Mouse (Mus musculus) ES-E14 (cell line): ENCODE data around the gene Tctn3. TPM values are rescaled to one million over a fixed set of nuclear protein-coding genes. Genes with fewer than 3 reads are reported as not detected.

Experiments used
- DNase-seq: peaks from one replicate; pipeline ENCODE4 v3.0.0-alpha.2; 2013; ENCODE audit warnings: low read depth, low spot score
- H3K27ac ChIP-seq: 2 replicates; pipeline ENCODE4 v1.5.1; 2012; ENCODE audit warnings: low read depth, mild to moderate bottlenecking, low read length, moderate library complexity, mixed read lengths; ENCODE audit not compliant: poor library complexity, insufficient read depth, severe bottlenecking
- H3K36me3 ChIP-seq: 2 replicates; pipeline ENCODE4 v1.6.1; 2012; ENCODE audit warnings: mild to moderate bottlenecking, low read length, moderate library complexity, mixed read lengths; ENCODE audit not compliant: control insufficient read depth, poor library complexity, insufficient read depth, severe bottlenecking
- H3K4me1 ChIP-seq, 2 experiments: fragments of 150-350 bp in 1 of 2; sonication (generic) in 1 of 2; 2 replicates each; pipeline ENCODE4 v1.6.1; 2012; ENCODE audit warnings: low read length in 2 of 2, mild to moderate bottlenecking in 1 of 2, mixed read lengths in 1 of 2; ENCODE audit not compliant: control insufficient read depth in 2 of 2, insufficient read depth in 2 of 2, poor library complexity in 1 of 2
- H3K4me3 ChIP-seq, 2 experiments: fragments of 150-350 bp in 1 of 2; sonication (generic) in 1 of 2; 2 replicates each; pipeline ENCODE4 v1.5.1; 2012; ENCODE audit warnings: low read length in 2 of 2, low read depth in 1 of 2, mild to moderate bottlenecking in 1 of 2, mixed read lengths in 1 of 2; ENCODE audit not compliant: insufficient read depth in 1 of 2, poor library complexity in 1 of 2, severe bottlenecking in 1 of 2
- H3K9ac ChIP-seq: 2 replicates; pipeline ENCODE4 v1.6.1; 2012; ENCODE audit warnings: low read depth, mild to moderate bottlenecking, low read length, mixed read lengths; ENCODE audit not compliant: poor library complexity, insufficient read depth, severe bottlenecking
- H3K9me3 ChIP-seq: fragments of 150-350 bp; sonication (generic); 2 replicates; pipeline ENCODE4 v1.6.1; 2012; ENCODE audit warnings: low read depth, mild to moderate bottlenecking, low read length; ENCODE audit not compliant: control insufficient read depth, insufficient read depth
- CHD2 ChIP-seq: IDR thresholded peaks from 2 replicates; pipeline ENCODE4 v1.6.1; 2014; ENCODE audit warnings: mild to moderate bottlenecking, low read depth, low read length, inconsistent platforms
- HCFC1 ChIP-seq: IDR thresholded peaks from 2 replicates; pipeline ENCODE4 v1.6.1; 2012; ENCODE audit warnings: low read length, inconsistent platforms, borderline replicate concordance; ENCODE audit not compliant: insufficient read depth
- MAFK ChIP-seq: IDR thresholded peaks from 2 replicates; pipeline ENCODE4 v1.6.1; 2014; ENCODE audit warnings: mild to moderate bottlenecking, low read depth, low read length, inconsistent platforms; ENCODE audit not compliant: insufficient read depth
- ZC3H11A ChIP-seq: IDR thresholded peaks from 2 replicates; pipeline ENCODE4 v1.6.1; 2012; ENCODE audit warnings: low read depth, mild to moderate bottlenecking, inconsistent platforms, low read length, borderline replicate concordance
- ZNF384 ChIP-seq: IDR thresholded peaks from 2 replicates; pipeline ENCODE4 v1.6.1; 2012; ENCODE audit warnings: low read depth, low read length, inconsistent platforms
- in situ Hi-C, 2 experiments: fragments of 600-800 bp; cut with MboI; formaldehyde crosslinking; loops; one replicate each; pipeline ENCODE4 v1.15.1; 2025; ENCODE audit warnings: low sequenced_read_pairs in 2 of 2, inconsistent platforms in 1 of 2; ENCODE audit not compliant: unreplicated experiment in 2 of 2
- total RNA-seq: library from RNA; depleted of rRNA; stranded (reverse); fragments of 300-350 nt; gene quantifications from 2 replicates; pipeline ENCODE4 v1.2.3, GENCODE M21; 2012

The Tctn3 gene
- total RNA-seq, 1 experiment: 8.8 TPM

- in situ Hi-C loops: no loop called here
- TF ChIP-seq ZC3H11A (no peak), MAFK (no peak), CHD2 (no peak), HCFC1 (no peak), ZNF384 (no peak)
- Histone ChIP-seq H3K9ac (no peak overlapping the region), H3K4me3 (no peak overlapping the region), H3K4me1 (no peaks in the 10 kb centered on the region), H3K27ac (no peak overlapping the region), H3K36me3 (peaks cover 56% of the 10 kb centered on the region), H3K9me3 (no peaks in the 10 kb centered on the region)
- no peak for DNase-seq
Measured at GRCm38 (mm10) chr19:40553849-40554248, 58.2 kb downstream of the Tctn3 start.

- in situ Hi-C loops: no loop called here
- peaks cover 56% of the 10 kb centered on the region for H3K36me3 ChIP-seq
- H3K4me1 ChIP-seq: no peaks in the 10 kb centered on the region
- no peak for TF ChIP-seq CHD2
- TF ChIP-seq ZC3H11A: no peak
- no peak for TF ChIP-seq MAFK
- no peak for TF ChIP-seq HCFC1
- TF ChIP-seq ZNF384: no peak
- H3K9ac ChIP-seq: no peak overlapping the region
- H3K9me3 ChIP-seq: no peaks in the 10 kb centered on the region
- no peak overlapping the region for H3K4me3 ChIP-seq
- DNase-seq: no peak
- H3K27ac ChIP-seq: no peak overlapping the region
Measured at GRCm38 (mm10) chr19:40553014-40553789, 58.8 kb downstream of the Tctn3 start.

GRCm38 (mm10) chr19:40549516-40550135, 62.4 kb downstream of the Tctn3 start:
- Histone ChIP-seq H3K36me3 (peaks cover 32% of the 10 kb centered on the region), H3K9me3 (no peaks in the 10 kb centered on the region), H3K9ac (no peak overlapping the region), H3K4me1 (no peaks in the 10 kb centered on the region), H3K4me3 (no peak overlapping the region), H3K27ac (no peak overlapping the region)
- no peak for DNase-seq
- in situ Hi-C loops: loop anchor here in 1 of 2 experiments (25.0 kb wide), 1 partner anchor 212 kb away; no protein-coding TSS in a partner anchor
- no peak for TF ChIP-seq ZNF384
- TF ChIP-seq MAFK: no peak
- TF ChIP-seq CHD2: no peak
- TF ChIP-seq HCFC1: no peak
- no peak for TF ChIP-seq ZC3H11A

- peak; percentile 27 for DNase-seq
- in situ Hi-C loops: loop anchor here in 1 of 2 experiments (25.0 kb wide), 1 partner anchor 212 kb away; no protein-coding TSS in a partner anchor
- peaks cover 27% of the 10 kb centered on the region for H3K36me3 ChIP-seq
- H3K27ac ChIP-seq: no peak overlapping the region
- H3K4me1 ChIP-seq: no peaks in the 10 kb centered on the region
- H3K9ac ChIP-seq: no peak overlapping the region
- no peak for TF ChIP-seq HCFC1
- TF ChIP-seq CHD2: no peak
- TF ChIP-seq MAFK: no peak
- no peak for TF ChIP-seq ZC3H11A
- TF ChIP-seq ZNF384: no peak
- no peaks in the 10 kb centered on the region for H3K9me3 ChIP-seq
- H3K4me3 ChIP-seq: no peak overlapping the region
Measured at GRCm38 (mm10) chr19:40548796-40549515, 63.1 kb downstream of the Tctn3 start.
